Mouse (Mus musculus) central nervous system, embryonic 18 days (tissue): ENCODE measurements around the gene Gp5. TPM values are rescaled to one million over a fixed set of nuclear protein-coding genes. Genes with fewer than 3 reads are reported as not detected.

Experiments
- polyA plus RNA-seq: library from polyadenylated mRNA; depleted of rRNA; stranded (reverse); fragments of >200 nt; gene quantifications from 2 replicates; pipeline ENCODE4 v1.2.3, GENCODE M21; 2012; rRNA removed

Gp5 gene
- polyA plus RNA-seq, result 0.35 and 0.48 TPM in 2 replicates

GRCm38 (mm10) chr16:30310647-30311046 lies at the start of gene Gp5:
Gp5 (minus strand) TSS chr16:30310779.

GRCm38 (mm10) chr16:30282844-30283495 lies 27.6 kb downstream of the Gp5 start, which contains the start of gene Lrrc15:
Lrrc15 (minus strand) TSS chr16:30283256.

GRCm38 (mm10) chr16:30267359-30267758 lies 43.2 kb downstream of the Gp5 start, which contains the start of gene Cpn2:
Cpn2 (minus strand) TSS chr16:30267499.

Other genes with a start within 250 kb of the Gp5 start
- 17.6 and 23.5 TPM in 2 replicates for gene Hes1, start 246.4 kb downstream of the Gp5 start, polyA plus RNA-seq
- gene Cpn2, start 43.3 kb downstream of the Gp5 start, polyA plus RNA-seq, result 0.01 TPM in 1 of 2 replicates, not detected in the other
- 0.28 and 0.63 TPM in 2 replicates for gene Lrrc15, start 27.5 kb downstream of the Gp5 start, polyA plus RNA-seq
- 39.1 and 41.2 TPM in 2 replicates for gene Atp13a3, start 95.2 kb upstream of the Gp5 start, polyA plus RNA-seq
- 148 and 170 TPM in 2 replicates for gene Tmem44, start 240.1 kb upstream of the Gp5 start, polyA plus RNA-seq